Mouse (Mus musculus) myocyte (in vitro differentiated cells): ENCODE data around the gene Vav3. TPM values are rescaled to one million over a fixed set of nuclear protein-coding genes. Genes with fewer than 3 reads are reported as not detected.
A peak's percentile ranks its signal among the peaks of the same experiment; 100 is the strongest.

Experiments used
- H3K27me3 ChIP-seq: one replicate; pipeline ENCODE4 v1.6.1; 2011; ENCODE audit not compliant: control insufficient read depth, insufficient read depth, insufficient read length
- H3K36me3 ChIP-seq: one replicate; pipeline ENCODE4 v1.6.1; 2011; ENCODE audit not compliant: control insufficient read depth, insufficient read depth
- H3K4me2 ChIP-seq: one replicate; pipeline ENCODE4 v1.6.1; 2011; ENCODE audit warnings: low read depth, control low read depth
- H3K4me3 ChIP-seq: one replicate; pipeline ENCODE4 v1.5.1; 2011; ENCODE audit warnings: mild to moderate bottlenecking, control low read depth, moderate library complexity
- H3K79me2 ChIP-seq: one replicate; pipeline ENCODE4 v1.6.1; 2011; ENCODE audit not compliant: control insufficient read depth, insufficient read depth
- H3ac ChIP-seq: one replicate; pipeline ENCODE4 v1.6.1; 2011; ENCODE audit not compliant: control insufficient read depth, insufficient read length
- CEBPB ChIP-seq: IDR thresholded peaks from 2 replicates; pipeline ENCODE4 v1.6.1; 2011; ENCODE audit warnings: mild to moderate bottlenecking, moderate library complexity; ENCODE audit not compliant: poor library complexity, insufficient read depth, severe bottlenecking
- E2F4 ChIP-seq: IDR thresholded peaks from one replicate; pipeline ENCODE4 v1.6.1; 2011; ENCODE audit warnings: mild to moderate bottlenecking, control low read depth, moderate library complexity; ENCODE audit not compliant: insufficient read depth
- MAX ChIP-seq: IDR thresholded peaks from one replicate; pipeline ENCODE4 v1.6.1; 2011; ENCODE audit warnings: low read depth, mild to moderate bottlenecking, control low read depth
- MYOD1 ChIP-seq, 3 experiments: IDR thresholded peaks; one replicate each; pipeline ENCODE4 v1.6.1; 2011; ENCODE audit warnings: control low read depth in 2 of 3, low read depth in 2 of 3, mild to moderate bottlenecking in 2 of 3, moderate library complexity in 1 of 3; ENCODE audit not compliant: insufficient read length in 2 of 3, control insufficient read depth in 1 of 3
- MYOG ChIP-seq, 3 experiments: IDR thresholded peaks; one replicate each; pipeline ENCODE4 v1.6.1; 2011; ENCODE audit warnings: control low read depth in 2 of 3, low read depth in 2 of 3, mild to moderate bottlenecking in 2 of 3; ENCODE audit not compliant: insufficient read length in 2 of 3, control insufficient read depth in 1 of 3, insufficient read depth in 1 of 3
- POLR2A ChIP-seq: IDR thresholded peaks from one replicate; pipeline ENCODE4 v1.6.1; 2011; ENCODE audit warnings: low read depth, mild to moderate bottlenecking, control low read depth, moderate library complexity; ENCODE audit not compliant: insufficient read length
- POLR2AphosphoS2 ChIP-seq: IDR thresholded peaks from one replicate; pipeline ENCODE4 v1.6.1; 2011; ENCODE audit warnings: low read depth, control low read depth; ENCODE audit not compliant: insufficient read length
- REST ChIP-seq: IDR thresholded peaks from one replicate; pipeline ENCODE4 v1.6.1; 2011; ENCODE audit warnings: mild to moderate bottlenecking, control low read depth, moderate library complexity; ENCODE audit not compliant: insufficient read depth, insufficient read length
- SRF ChIP-seq: IDR thresholded peaks from one replicate; pipeline ENCODE4 v1.6.1; 2011; ENCODE audit warnings: low read depth; ENCODE audit not compliant: control insufficient read depth, insufficient read length
- TCF12 ChIP-seq: IDR thresholded peaks from one replicate; pipeline ENCODE4 v1.6.1; 2011; ENCODE audit warnings: mild to moderate bottlenecking, control low read depth; ENCODE audit not compliant: poor library complexity, insufficient read depth, severe bottlenecking
- TCF3 ChIP-seq: IDR thresholded peaks from one replicate; pipeline ENCODE4 v1.6.1; 2011; ENCODE audit warnings: low read depth, control low read depth; ENCODE audit not compliant: insufficient read length
- USF1 ChIP-seq: IDR thresholded peaks from one replicate; pipeline ENCODE4 v1.6.1; 2011; ENCODE audit warnings: low read depth, mild to moderate bottlenecking, control low read depth, moderate library complexity
- polyA plus RNA-seq: library from polyadenylated mRNA; unstranded; fragments of >200 nt; fragmentation: generic; extraction: Trizol; gene quantifications from one replicate; pipeline ENCODE4 v1.2.1, GENCODE M21; 2012; ENCODE audit warnings: missing spikeins

Vav3 gene
- polyA plus RNA-seq, 1 experiment: 0.95 TPM

GRCm38 (mm10) chr3:109401527-109401926, 61.1 kb downstream of the Vav3 start:
- Histone ChIP-seq H3K4me3 (no peak overlapping the region), H3K27me3 (no peaks in the 10 kb centered on the region), H3K4me2 (no peak overlapping the region), H3K36me3 (no peaks in the 10 kb centered on the region), H3K79me2 (no peaks in the 10 kb centered on the region), H3ac (no peak overlapping the region)
- no peak for TF ChIP-seq USF1
- TF ChIP-seq CEBPB: no peak
- TF ChIP-seq REST: no peak
- TF ChIP-seq MAX: no peak
- no peak for TF ChIP-seq POLR2A
- no peak for TF ChIP-seq SRF
- no peak for TF ChIP-seq MYOD1 (IDR thresholded peaks at IDR 0.05; ENCODE audit: control insufficient read depth in 1 of 3, insufficient read length in 2 of 3, low read depth in 2 of 3)
- TF ChIP-seq MYOG (IDR thresholded peaks at IDR 0.05; ENCODE audit: control insufficient read depth in 1 of 3, insufficient read depth in 1 of 3, insufficient read length in 2 of 3, low read depth in 2 of 3): no peak
- no peak for TF ChIP-seq POLR2AphosphoS2
- TF ChIP-seq TCF12: no peak
- TF ChIP-seq TCF3: no peak
- TF ChIP-seq E2F4: no peak

- H3K27me3 ChIP-seq: no peaks in the 10 kb centered on the region
- H3ac ChIP-seq: no peak overlapping the region
- no peak overlapping the region for H3K4me3 ChIP-seq
- H3K36me3 ChIP-seq: no peaks in the 10 kb centered on the region
- TF ChIP-seq MYOD1 (IDR thresholded peaks at IDR 0.05; ENCODE audit: control insufficient read depth in 1 of 3, insufficient read length in 2 of 3, low read depth in 2 of 3) (no peak), POLR2A (no peak), SRF (no peak), CEBPB (no peak), TCF3 (no peak)
- H3K4me2 ChIP-seq: no peak overlapping the region
- H3K79me2 ChIP-seq: no peaks in the 10 kb centered on the region
These were observed 70.8 kb downstream of the Vav3 start for GRCm38 (mm10) chr3:109411294-109411693.

GRCm38 (mm10) chr3:109420403-109420802, 80.0 kb downstream of the Vav3 start:
- Histone ChIP-seq H3K36me3 (no peaks in the 10 kb centered on the region), H3ac (no peak overlapping the region), H3K4me3 (no peak overlapping the region), H3K79me2 (no peaks in the 10 kb centered on the region), H3K4me2 (no peak overlapping the region), H3K27me3 (no peaks in the 10 kb centered on the region)
- TF ChIP-seq MAX: no peak
- no peak for TF ChIP-seq POLR2AphosphoS2
- no peak for TF ChIP-seq CEBPB

GRCm38 (mm10) chr3:109421019-109421418, 80.6 kb downstream of the Vav3 start:
- Histone ChIP-seq H3K27me3 (no peaks in the 10 kb centered on the region), H3K4me3 (no peak overlapping the region), H3K79me2 (no peaks in the 10 kb centered on the region), H3K36me3 (no peaks in the 10 kb centered on the region), H3K4me2 (no peak overlapping the region), H3ac (no peak overlapping the region)
- no peak for TF ChIP-seq TCF3
- no peak for TF ChIP-seq TCF12
- no peak for TF ChIP-seq MAX
- TF ChIP-seq CEBPB: peak; percentile 50; the same call in 1 of the 2 replicates

GRCm38 (mm10) chr3:109423440-109424079, 83.1 kb downstream of the Vav3 start:
- H3K27me3 ChIP-seq: no peaks in the 10 kb centered on the region

GRCm38 (mm10) chr3:109431285-109431684, 90.8 kb downstream of the Vav3 start:
- H3K4me3 ChIP-seq: no peak overlapping the region
- H3ac ChIP-seq: no peak overlapping the region
- TF ChIP-seq MYOG (IDR thresholded peaks at IDR 0.05; ENCODE audit: control insufficient read depth in 1 of 3, insufficient read depth in 1 of 3, insufficient read length in 2 of 3, low read depth in 2 of 3) (no peak), CEBPB (no peak), USF1 (no peak), REST (no peak), MAX (no peak), TCF12 (no peak), SRF (no peak), POLR2A (no peak), TCF3 (no peak)
- no peaks in the 10 kb centered on the region for H3K79me2 ChIP-seq
- H3K27me3 ChIP-seq: no peaks in the 10 kb centered on the region
- H3K36me3 ChIP-seq: no peaks in the 10 kb centered on the region
- no peak overlapping the region for H3K4me2 ChIP-seq

More at GRCm38 (mm10) chr3:109423440-109424079, 83.1 kb downstream of the Vav3 start:
- Histone ChIP-seq H3K4me2 (no peak overlapping the region), H3K79me2 (no peaks in the 10 kb centered on the region), H3ac (no peak overlapping the region), H3K4me3 (no peak overlapping the region), H3K36me3 (no peaks in the 10 kb centered on the region)
- TF ChIP-seq REST (no peak), CEBPB (no peak), USF1 (no peak)
